In the genomic region with DNA sequence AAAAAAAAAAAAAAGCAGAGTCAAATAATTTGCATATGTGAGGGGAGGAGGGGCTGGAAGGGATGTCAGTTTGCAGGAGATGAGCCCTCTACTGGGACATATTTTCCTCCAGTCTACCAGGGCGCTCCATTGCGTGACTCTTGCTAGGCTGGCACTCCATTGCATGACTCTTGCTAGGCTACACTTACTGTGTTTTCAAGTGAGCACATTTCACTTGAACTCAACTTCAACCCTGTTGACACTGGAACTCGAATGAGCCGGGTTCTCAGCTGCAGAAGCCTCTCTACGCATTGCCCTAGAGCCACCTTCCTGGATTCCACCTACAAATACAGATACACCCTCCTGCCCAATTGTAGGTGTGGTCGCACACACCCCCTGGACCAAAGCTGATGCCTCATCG, we compare ENCODE assay signal across 22 mouse cellular contexts.
DNase-seq lines count a peak whose midpoint lies in the region; ATAC-seq and TF ChIP-seq lines count a peak whose summit lies in the region.
"Had no signal": no experiment of that assay in that cellular context is flagged by ENCODE, and none has a peak within 500 bp of the region (broad histone marks: within the 10 kb centered on the region; RNA-seq: fewer than 3 reads in every experiment).

No protein-coding gene starts in this region.

- H3K9me3 ChIP-seq in lung, postnatal 0 days (ENCODE audit: low read length) = no peaks in the 10 kb centered on the region
- no peaks in the 10 kb centered on the region for H3K9me3 ChIP-seq in ES-E14 (ENCODE audit: control insufficient read depth, insufficient read depth, low read depth, low read length)
- H3K9me3 ChIP-seq: forebrain, embryonic 10.5 days; forebrain, embryonic 13.5 days; heart, embryonic 10.5 days; hindbrain, embryonic 12.5 days; hindbrain, embryonic 15.5 days had no signal

- in situ Hi-C loops in ES-E14 (cut with MboI; ENCODE audit: low sequenced_read_pairs in 2 of 2, unreplicated experiment in 2 of 2) = no loop called here

- no peaks in the 10 kb centered on the region for H3K36me3 ChIP-seq in lung, postnatal 0 days (ENCODE audit: insufficient read depth, low read length)
- no peaks in the 10 kb centered on the region for H3K36me3 ChIP-seq in ES-E14 (ENCODE audit: control insufficient read depth, insufficient read depth, low read length, poor library complexity, severe bottlenecking)
- H3K36me3 ChIP-seq: forebrain, embryonic 10.5 days; heart, embryonic 10.5 days; hindbrain, embryonic 12.5 days; hindbrain, embryonic 15.5 days had no signal

- DNase-seq in lung, postnatal 0 days (ENCODE audit: low spot score) = peak; percentile 76
- DNase-seq in lung, adult 18-20 months = no peak
- DNase-seq in thymus, postnatal 0 days (ENCODE audit: low spot score) = peak; percentile 23
- DNase-seq in thymus, adult 18-20 months = no peak
- DNase-seq in ES-CJ7 (ENCODE audit: low read depth, low spot score) = peak; percentile 10
- DNase-seq in ES-E14 (ENCODE audit: low read depth, low spot score) = no peak
- no peak for DNase-seq in layer of hippocampus, postnatal 10 days (ENCODE audit: low spot score in 2 of 2)
- DNase-seq: adrenal gland, adult 8-10 months; adrenal gland, postnatal 25 days; cerebellum, adult 18-20 months; cerebellum, adult 9-10 months; cerebellum, postnatal 14 days; gastrocnemius, postnatal 10 days; gastrocnemius, postnatal 36 days; heart, adult 2 months had no signal

- WGBS in lung, postnatal 0 days = 61% methylated on average over 7 of the region's 7 CpGs

- no peaks in the 10 kb centered on the region for H3K27me3 ChIP-seq in lung, postnatal 0 days (replicated peaks; ENCODE audit: insufficient read depth, low read length)
- H3K27me3 ChIP-seq: CH12.LX; hindbrain, embryonic 12.5 days; hindbrain, embryonic 15.5 days had no signal

- no peak for TF ChIP-seq CTCF in lung, postnatal 0 days (IDR thresholded peaks at IDR 0.05)

- no peak overlapping the region for H3K4me2 ChIP-seq in lung, postnatal 0 days (replicated peaks; ENCODE audit: low read depth, low read length)
- H3K4me2 ChIP-seq: forebrain, embryonic 13.5 days; hindbrain, embryonic 12.5 days; hindbrain, embryonic 15.5 days had no signal

- TF ChIP-seq EP300 in lung, postnatal 0 days (IDR thresholded peaks at IDR 0.05) = peak; percentile 37; the same call in 1 of the 2 replicates

- no peak overlapping the region for H3K4me3 ChIP-seq in lung, postnatal 0 days (ENCODE audit: low read depth, low read length)
- no peak overlapping the region for H3K4me3 ChIP-seq in ES-E14 (ENCODE audit: insufficient read depth in 1 of 2, low read depth in 1 of 2, low read length in 2 of 2, poor library complexity in 1 of 2, severe bottlenecking in 1 of 2)
- H3K4me3 ChIP-seq: forebrain, embryonic 10.5 days; forebrain, embryonic 13.5 days; heart, adult 2 months; heart, embryonic 10.5 days; hindbrain, embryonic 12.5 days; hindbrain, embryonic 15.5 days had no signal

- no peak overlapping the region for H3K9ac ChIP-seq in lung, postnatal 0 days (replicated peaks; ENCODE audit: low read depth)
- no peak overlapping the region for H3K9ac ChIP-seq in ES-E14 (ENCODE audit: insufficient read depth, low read depth, low read length, poor library complexity, severe bottlenecking)
- H3K9ac ChIP-seq: forebrain, embryonic 13.5 days; hindbrain, embryonic 12.5 days; hindbrain, embryonic 15.5 days had no signal

- no peak overlapping the region for H3K27ac ChIP-seq in lung, postnatal 0 days (ENCODE audit: low read length)
- H3K27ac ChIP-seq in ES-E14 (ENCODE audit: insufficient read depth, low read depth, low read length, poor library complexity, severe bottlenecking) = no peak overlapping the region
- H3K27ac ChIP-seq: forebrain, embryonic 10.5 days; forebrain, embryonic 13.5 days; heart, adult 2 months; heart, embryonic 10.5 days; hindbrain, embryonic 12.5 days; hindbrain, embryonic 15.5 days had no signal

- ATAC-seq in lung, postnatal 0 days = peak; percentile 89
- ATAC-seq: activated CD4-positive, CD25-positive, alpha-beta regulatory T cell, adult 4 months had no signal

- no peaks in the 10 kb centered on the region for H3K4me1 ChIP-seq in lung, postnatal 0 days (ENCODE audit: insufficient read depth, low read depth, low read length)
- no peaks in the 10 kb centered on the region for H3K4me1 ChIP-seq in ES-E14 (ENCODE audit: control insufficient read depth in 2 of 2, insufficient read depth in 2 of 2, low read length in 2 of 2, poor library complexity in 1 of 2)
- H3K4me1 ChIP-seq: heart, embryonic 10.5 days; hindbrain, embryonic 12.5 days had no signal

TF ChIP-seq in ES-E14, 5 proteins besides CTCF, POLR2A, EP300 and RAD21:
- no peak for TF ChIP-seq ZC3H11A (IDR thresholded peaks at IDR 0.05; ENCODE audit: borderline replicate concordance, low read depth, low read length)
- 0 out of 2 replicates have a peak, but pooled peaks have one; percentile 55 for TF ChIP-seq ZNF384 (IDR thresholded peaks at IDR 0.05; ENCODE audit: low read depth, low read length)

Comparison
In these comparisons a context has a peak if more than half of its experiments do, and no peak if none do; other contexts are left out.
1. DNase-seq: peak in lung, postnatal 0 days (single experiment), thymus, postnatal 0 days (single experiment) and ES-CJ7 (single experiment); none in lung, adult 18-20 months (0 of 2), thymus, adult 18-20 months (0 of 2), ES-E14 (single experiment) and layer of hippocampus, postnatal 10 days (0 of 2).